Mouse (Mus musculus) lung, adult 2 months (tissue): ENCODE results near the gene 4930568D16Rik.

Experiments used
- CTCF ChIP-seq: fragments of 200-500 bp; IDR thresholded peaks from 2 replicates; pipeline ENCODE4 v1.5.1; 2011; ENCODE audit warnings: mild to moderate bottlenecking, low read length, control low read depth; ENCODE audit not compliant: insufficient read depth
- POLR2A ChIP-seq: fragments of 200-500 bp; IDR thresholded peaks from 2 replicates; pipeline ENCODE4 v1.6.1; 2011; ENCODE audit warnings: low read depth, mild to moderate bottlenecking, control low read depth, low read length, borderline replicate concordance; ENCODE audit errors: extremely low read depth

DNA sequence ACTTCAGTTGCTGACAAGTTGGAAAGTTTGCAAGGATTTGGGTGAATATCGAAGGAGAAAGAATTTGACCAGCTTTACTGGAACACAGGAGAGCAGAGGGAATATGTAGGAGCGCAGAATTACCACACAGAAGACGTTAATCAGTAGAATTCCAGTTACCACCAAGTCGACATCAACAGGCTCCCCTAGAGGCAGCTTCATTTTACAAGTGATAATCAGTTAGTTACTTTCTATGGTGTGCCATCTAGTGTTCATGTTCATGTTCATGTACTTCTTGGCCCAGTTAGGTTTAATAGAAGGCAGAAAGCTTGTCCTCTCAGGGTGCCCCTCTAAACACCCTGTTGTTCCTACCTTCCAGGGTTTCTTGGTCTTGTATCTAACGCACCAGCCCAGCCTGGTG is 18.3 kb downstream of the 4930568D16Rik start:
- TF ChIP-seq CTCF (peak; percentile 49; the same call in 1 of the 2 replicates), POLR2A (no peak)
